Mouse (Mus musculus): ENCODE measurements around the gene Rcor2. TPM values are rescaled to one million over a fixed set of nuclear protein-coding genes. Genes with fewer than 3 reads are reported as not detected.

Rcor2 gene
- polyA plus RNA-seq, 1 experiment = 3.6 TPM

GRCm38 (mm10) chr19:7264766-7265331, 2.3 kb upstream of the Rcor2 start:
- Histone ChIP-seq H3K27ac (ENCODE audit: control insufficient read depth, insufficient read depth, low read depth, low read length) (no peak overlapping the region), H3K36me3 (ENCODE audit: control insufficient read depth, insufficient read depth, low read length) (no peaks in the 10 kb centered on the region), H3K4me1 (ENCODE audit: control insufficient read depth, insufficient read depth, low read length) (peaks cover 22% of the 10 kb centered on the region), H3K4me3 (ENCODE audit: control insufficient read depth, low read depth, low read length) (no peak overlapping the region), H3K27me3 (ENCODE audit: control insufficient read depth, insufficient read depth, low read length) (no peaks in the 10 kb centered on the region)
- TF ChIP-seq CTCF (IDR thresholded peaks at IDR 0.05; ENCODE audit: control insufficient read depth, insufficient read depth, insufficient replicate concordance, low read depth, low read length) (no peak), POLR2A (IDR thresholded peaks at IDR 0.05; ENCODE audit: control insufficient read depth, low read depth, low read length) (no peak)

DNA sequence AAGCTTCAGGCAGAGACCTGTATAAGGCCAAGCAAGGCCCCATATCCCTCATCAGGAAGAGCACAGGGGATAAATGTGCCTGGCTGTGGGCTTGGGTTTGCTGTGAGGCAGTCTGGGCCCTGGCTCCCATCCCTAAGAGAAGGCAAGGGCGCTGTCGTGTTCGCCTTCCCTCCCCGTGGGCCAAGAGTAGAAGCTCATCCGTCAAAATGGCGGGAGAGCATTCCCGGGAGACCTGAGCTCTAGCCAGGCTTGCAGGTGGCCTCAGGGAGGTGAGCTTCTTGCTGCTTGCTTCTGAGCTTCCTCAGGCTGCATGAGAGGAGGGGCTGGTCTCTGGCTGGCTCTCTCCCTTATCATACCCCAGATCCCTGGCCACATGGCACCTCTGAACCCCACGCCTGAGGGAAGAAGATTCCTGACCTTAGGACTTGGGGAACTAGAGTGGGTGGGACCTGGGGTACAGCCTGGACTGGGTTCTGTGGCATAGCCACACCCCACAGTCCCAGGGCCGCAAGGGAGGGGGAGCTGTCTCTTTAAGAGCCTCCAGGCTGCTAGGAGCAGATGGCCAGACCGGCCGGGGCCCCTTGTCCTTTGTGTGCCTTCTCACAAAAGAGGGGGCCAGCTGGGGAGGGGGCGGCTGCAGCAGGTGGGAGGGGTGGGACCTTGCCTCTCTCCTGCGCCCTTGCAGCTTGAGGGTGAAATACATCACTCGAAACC, 1.5 kb upstream of the Rcor2 start:
- no peak overlapping the region for H3K4me3 ChIP-seq (ENCODE audit: control insufficient read depth, low read depth, low read length)
- no peaks in the 10 kb centered on the region for H3K36me3 ChIP-seq (ENCODE audit: control insufficient read depth, insufficient read depth, low read length)
- H3K27ac ChIP-seq (ENCODE audit: control insufficient read depth, insufficient read depth, low read depth, low read length) = no peak overlapping the region
- H3K27me3 ChIP-seq (ENCODE audit: control insufficient read depth, insufficient read depth, low read length) = no peaks in the 10 kb centered on the region
- no peak for TF ChIP-seq CTCF (IDR thresholded peaks at IDR 0.05; ENCODE audit: control insufficient read depth, insufficient read depth, insufficient replicate concordance, low read depth, low read length)
- TF ChIP-seq POLR2A (IDR thresholded peaks at IDR 0.05; ENCODE audit: control insufficient read depth, low read depth, low read length) = 0 out of 2 replicates have a peak, but pooled peaks have one; percentile 16
- peaks cover 22% of the 10 kb centered on the region for H3K4me1 ChIP-seq (ENCODE audit: control insufficient read depth, insufficient read depth, low read length)

DNA sequence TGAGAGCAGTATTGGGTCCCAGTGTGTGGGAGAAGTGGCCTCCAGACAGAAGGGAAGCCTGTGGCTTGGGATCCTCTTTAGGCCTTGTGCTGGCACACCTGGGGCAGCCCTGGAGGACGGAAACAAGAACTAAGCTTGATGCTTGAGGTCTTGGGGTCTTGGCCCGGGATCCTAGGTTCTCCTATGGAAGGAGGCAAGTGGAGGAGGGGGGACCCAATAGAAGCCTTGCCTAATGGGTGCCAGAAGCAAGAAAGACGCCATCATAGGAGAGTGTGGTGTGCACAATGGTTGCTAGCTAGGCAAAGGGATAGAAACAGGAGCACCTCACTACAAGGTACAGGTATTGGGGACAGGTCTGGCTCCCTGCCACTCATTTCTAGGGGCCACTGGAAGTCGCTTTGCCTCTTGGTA, 699 bp upstream of the Rcor2 start:
- TF ChIP-seq POLR2A (IDR thresholded peaks at IDR 0.05; ENCODE audit: control insufficient read depth, low read depth, low read length) (no peak), CTCF (IDR thresholded peaks at IDR 0.05; ENCODE audit: control insufficient read depth, insufficient read depth, insufficient replicate concordance, low read depth, low read length) (no peak)

GRCm38 (mm10) chr19:7267781-7268721, 926 bp downstream of the Rcor2 start:
- no peaks in the 10 kb centered on the region for H3K36me3 ChIP-seq (ENCODE audit: control insufficient read depth, insufficient read depth, low read length)
- no peak overlapping the region for H3K27ac ChIP-seq (ENCODE audit: control insufficient read depth, insufficient read depth, low read depth, low read length)
- peaks cover 22% of the 10 kb centered on the region for H3K4me1 ChIP-seq (ENCODE audit: control insufficient read depth, insufficient read depth, low read length)
- H3K27me3 ChIP-seq (ENCODE audit: control insufficient read depth, insufficient read depth, low read length) = no peaks in the 10 kb centered on the region
- TF ChIP-seq CTCF (IDR thresholded peaks at IDR 0.05; ENCODE audit: control insufficient read depth, insufficient read depth, insufficient replicate concordance, low read depth, low read length) (no peak), POLR2A (IDR thresholded peaks at IDR 0.05; ENCODE audit: control insufficient read depth, low read depth, low read length) (no peak)
- peak overlapping the region; percentile 86 for H3K4me3 ChIP-seq (ENCODE audit: control insufficient read depth, low read depth, low read length)

More for the DNA sequence above, 699 bp upstream of the Rcor2 start:
- Histone ChIP-seq H3K4me3 (ENCODE audit: control insufficient read depth, low read depth, low read length) (no peak overlapping the region), H3K27me3 (ENCODE audit: control insufficient read depth, insufficient read depth, low read length) (no peaks in the 10 kb centered on the region), H3K27ac (ENCODE audit: control insufficient read depth, insufficient read depth, low read depth, low read length) (no peak overlapping the region), H3K4me1 (ENCODE audit: control insufficient read depth, insufficient read depth, low read length) (peaks cover 22% of the 10 kb centered on the region), H3K36me3 (ENCODE audit: control insufficient read depth, insufficient read depth, low read length) (no peaks in the 10 kb centered on the region)

- Histone ChIP-seq H3K27ac (ENCODE audit: control insufficient read depth, insufficient read depth, low read depth, low read length) (no peak overlapping the region), H3K36me3 (ENCODE audit: control insufficient read depth, insufficient read depth, low read length) (no peaks in the 10 kb centered on the region), H3K27me3 (ENCODE audit: control insufficient read depth, insufficient read depth, low read length) (no peaks in the 10 kb centered on the region), H3K4me1 (ENCODE audit: control insufficient read depth, insufficient read depth, low read length) (peaks cover 22% of the 10 kb centered on the region), H3K4me3 (ENCODE audit: control insufficient read depth, low read depth, low read length) (peak overlapping the region; percentile 86)
- TF ChIP-seq POLR2A (IDR thresholded peaks at IDR 0.05; ENCODE audit: control insufficient read depth, low read depth, low read length) = no peak
- peak; percentile 53 for TF ChIP-seq CTCF (IDR thresholded peaks at IDR 0.05; ENCODE audit: control insufficient read depth, insufficient read depth, insufficient replicate concordance, low read depth, low read length)
Observed at GRCm38 (mm10) chr19:7268722-7269090, 1.6 kb downstream of the Rcor2 start.

GRCm38 (mm10) chr19:7269290-7270044, 2.3 kb downstream of the Rcor2 start:
- Histone ChIP-seq H3K27ac (ENCODE audit: control insufficient read depth, insufficient read depth, low read depth, low read length) (no peak overlapping the region), H3K4me1 (ENCODE audit: control insufficient read depth, insufficient read depth, low read length) (peaks cover 17% of the 10 kb centered on the region), H3K4me3 (ENCODE audit: control insufficient read depth, low read depth, low read length) (no peak overlapping the region; the same call in 1 of the 2 replicates), H3K36me3 (ENCODE audit: control insufficient read depth, insufficient read depth, low read length) (no peaks in the 10 kb centered on the region), H3K27me3 (ENCODE audit: control insufficient read depth, insufficient read depth, low read length) (no peaks in the 10 kb centered on the region)
- TF ChIP-seq CTCF (IDR thresholded peaks at IDR 0.05; ENCODE audit: control insufficient read depth, insufficient read depth, insufficient replicate concordance, low read depth, low read length) (no peak), POLR2A (IDR thresholded peaks at IDR 0.05; ENCODE audit: control insufficient read depth, low read depth, low read length) (no peak)
